Mouse (Mus musculus) Patski (cell line): ENCODE measurements around the gene Wdr89. TPM values are rescaled to one million over a fixed set of nuclear protein-coding genes. Genes with fewer than 3 reads are reported as not detected.

ENCODE experiments used
- ATAC-seq: fragments of 100-300 bp; one replicate; pipeline ENCODE4 v1.8.0; 2021
- CTCF ChIA-PET: fragments of 350-600 bp; sonication (Branson Sonifier 250); formaldehyde crosslinking; loops from one replicate; lab custom pipeline; 2022; ENCODE audit warnings: inconsistent platforms; lab: Charles Lee
- POLR2A ChIA-PET: fragments of 350-600 bp; sonication (Branson Sonifier 250); formaldehyde crosslinking; loops from one replicate; lab custom pipeline; 2022; ENCODE audit warnings: antibody characterized with exemption, inconsistent platforms; lab: Charles Lee
- DNase-seq: peaks from one replicate; pipeline ENCODE4 v3.0.0-alpha.2; 2011; ENCODE audit warnings: low read depth, low spot score
- H3K27me3 ChIP-seq: fragments of 371-371 bp; one replicate; pipeline ENCODE4 v1.5.1; 2021
- CTCF ChIP-seq: fragments of 100-300 bp; IDR thresholded peaks from one replicate; pipeline ENCODE4 v1.5.1; 2021
- in situ Hi-C: fragments of 300-500 bp; cut with MboI; formaldehyde crosslinking; loops from 3 replicates; pipeline ENCODE4 v1.11.1; 2018; ENCODE audit warnings: low pct_unique_long_range_greater_than_20kb, mixed read lengths
- polyA plus RNA-seq: library from polyadenylated mRNA; unstranded; gene quantifications from one replicate; pipeline ENCODE4 v1.2.3, GENCODE M21; 2021

Gene Wdr89
- polyA plus RNA-seq, 1 experiment from 2014 or later, result 21.5 TPM

GRCm38 (mm10) chr12:75670611-75671010 lies 1.3 kb upstream of the Wdr89 start:
- in situ Hi-C loops, result loop anchor here (10.0 kb wide), 1 partner anchor 104 kb away; no protein-coding TSS in a partner anchor
- H3K27me3 ChIP-seq, result no peaks in the 10 kb centered on the region
- ChIA-PET POLR2A (no interaction called here), CTCF (interaction anchor here (2.0 kb wide), 1 partner anchor 10 kb away, joined by 7 read pairs; no protein-coding TSS in a partner anchor)
- DNase-seq (no peak), ATAC-seq (no peak)
- no peak for TF ChIP-seq CTCF

DNA sequence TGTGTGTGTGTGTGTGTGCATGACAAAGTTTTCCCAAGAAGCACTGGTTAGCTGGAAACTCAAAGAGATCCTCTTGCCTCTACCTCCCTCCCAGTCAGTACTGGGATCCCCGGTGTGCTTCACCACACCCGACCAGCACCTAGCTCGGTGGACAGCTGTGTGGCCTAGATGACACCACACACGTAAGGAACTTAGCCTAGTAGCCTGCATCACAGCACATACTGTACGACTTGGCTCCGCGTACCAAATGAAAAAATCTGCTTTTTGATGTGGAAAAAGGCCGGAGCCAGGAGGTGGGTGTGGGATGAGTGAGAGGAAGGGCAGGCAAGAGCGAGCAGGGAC lies 450 bp downstream of the Wdr89 start:
- no peaks in the 10 kb centered on the region for H3K27me3 ChIP-seq
- in situ Hi-C loops, result no loop called here
- TF ChIP-seq CTCF, result no peak
- no peak for DNase-seq
- ATAC-seq, result peak; percentile 1
- ChIA-PET CTCF (interaction anchor here (1.2 kb wide), 1 partner anchor 146 kb away, joined by 3 read pairs; no protein-coding TSS in a partner anchor), POLR2A (interaction anchor here (1.5 kb wide), 1 partner anchor 24 kb away, joined by 4 read pairs; no protein-coding TSS in a partner anchor)

DNA sequence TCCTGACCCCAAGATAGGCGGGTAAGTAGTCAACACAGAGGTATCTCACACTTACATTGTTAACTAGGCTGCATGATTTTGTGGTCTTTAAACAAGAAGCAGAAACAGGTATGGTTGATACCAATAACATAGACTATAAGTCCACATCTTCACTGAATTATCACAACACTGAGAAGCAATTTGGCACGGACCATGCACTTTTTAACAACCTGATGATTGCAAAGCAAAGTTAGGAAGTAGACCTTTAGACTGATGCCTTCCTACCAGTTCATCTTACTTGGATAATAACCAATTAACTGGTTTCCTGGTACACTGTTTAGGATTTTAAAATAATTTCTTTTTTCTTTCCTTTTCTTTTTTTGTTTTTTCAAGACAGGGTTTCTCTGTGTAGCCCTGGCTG lies 1.1 kb downstream of the Wdr89 start:
- no peak for TF ChIP-seq CTCF
- ChIA-PET POLR2A (no interaction called here), CTCF (interaction anchor here (0.9 kb wide), 1 partner anchor 8 kb away, joined by 3 read pairs; no protein-coding TSS in a partner anchor)
- in situ Hi-C loops, result no loop called here
- H3K27me3 ChIP-seq, result no peaks in the 10 kb centered on the region
- DNase-seq, result no peak
- no peak for ATAC-seq

GRCm38 (mm10) chr12:75666939-75667338 lies 2.4 kb downstream of the Wdr89 start:
- TF ChIP-seq CTCF, result no peak
- ChIA-PET CTCF (no interaction called here), POLR2A (no interaction called here)
- no peaks in the 10 kb centered on the region for H3K27me3 ChIP-seq
- in situ Hi-C loops, result no loop called here
- DNase-seq, result no peak
- no peak for ATAC-seq

GRCm38 (mm10) chr12:75664516-75664810 lies 4.9 kb downstream of the Wdr89 start:
- DNase-seq, result no peak
- ATAC-seq, result no peak
- in situ Hi-C loops, result no loop called here
- H3K27me3 ChIP-seq, result no peaks in the 10 kb centered on the region
- ChIA-PET POLR2A (no interaction called here), CTCF (no interaction called here)
- no peak for TF ChIP-seq CTCF

DNA sequence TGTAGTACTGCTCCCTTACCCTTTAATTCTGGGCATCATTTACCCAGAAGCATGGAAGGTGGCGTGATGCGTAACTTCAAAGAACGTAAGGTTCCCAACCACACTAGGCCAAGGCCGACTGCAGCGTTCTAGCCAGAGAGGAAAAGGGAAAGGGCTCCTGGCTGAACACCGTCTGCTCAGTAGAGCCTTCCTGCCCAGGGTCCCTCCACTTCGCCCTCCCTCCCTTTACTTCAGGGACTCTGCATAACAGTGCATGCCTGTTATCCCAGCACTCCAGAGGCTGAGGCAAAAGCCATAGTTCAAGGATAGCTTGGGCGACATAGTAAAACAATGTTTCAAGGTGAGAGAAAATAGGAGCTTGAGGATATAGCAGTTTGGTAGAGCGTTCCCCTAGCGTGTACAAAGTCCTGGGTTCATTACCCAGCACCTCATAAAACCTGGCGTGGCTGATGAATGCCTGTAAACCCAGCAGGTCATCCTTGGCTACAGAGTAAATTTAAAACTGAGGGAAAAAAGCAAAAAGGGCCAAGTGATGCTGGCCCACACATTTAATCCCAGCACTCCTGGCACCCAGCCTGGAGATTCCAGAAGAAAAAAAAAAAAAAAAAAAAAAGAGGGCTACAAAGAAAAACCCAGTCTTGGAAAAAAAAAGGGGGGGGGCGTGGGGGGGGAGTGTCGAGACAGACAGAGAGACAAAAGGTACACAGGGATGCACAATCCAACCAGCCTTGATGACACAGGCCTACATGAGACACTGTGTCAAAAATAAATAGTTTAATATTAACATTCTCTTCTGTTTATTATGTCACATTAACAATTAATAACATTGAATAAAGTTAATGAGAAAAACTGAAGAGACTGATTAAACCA lies 5.5 kb downstream of the Wdr89 start:
- POLR2A ChIA-PET, result no interaction called here
- DNase-seq (peak; percentile 19), ATAC-seq (no peak)
- H3K27me3 ChIP-seq, result no peaks in the 10 kb centered on the region
- in situ Hi-C loops, result no loop called here
- CTCF ChIA-PET, result no interaction called here
- no peak for TF ChIP-seq CTCF

- no peak for TF ChIP-seq CTCF
- ChIA-PET POLR2A (interaction anchor here (0.6 to 0.7 kb wide), 2 partner anchors 61 to 475 kb away, joined by 3 read pairs; no protein-coding TSS in a partner anchor), CTCF (no interaction called here)
- ATAC-seq (no peak), DNase-seq (no peak)
- in situ Hi-C loops, result no loop called here
- no peaks in the 10 kb centered on the region for H3K27me3 ChIP-seq
Observed at GRCm38 (mm10) chr12:75662376-75662775, 7.0 kb downstream of the Wdr89 start.

GRCm38 (mm10) chr12:75658403-75658802 lies 10.9 kb downstream of the Wdr89 start:
- ChIA-PET CTCF (interaction anchor here (0.8 to 1.5 kb wide), 3 partner anchors 11 to 183 kb away, joined by 3 read pairs; partner anchors contain the start of gene Wdr89), POLR2A (interaction anchor here (1.0 kb wide), 1 partner anchor 198 kb away, joined by 4 read pairs; no protein-coding TSS in a partner anchor)
- ATAC-seq (no peak), DNase-seq (no peak)
- no peaks in the 10 kb centered on the region for H3K27me3 ChIP-seq
- no peak for TF ChIP-seq CTCF
- in situ Hi-C loops, result no loop called here

- TF ChIP-seq CTCF, result peak; percentile 54
- H3K27me3 ChIP-seq, result no peaks in the 10 kb centered on the region
- ATAC-seq, result no peak
- ChIA-PET CTCF (no interaction called here), POLR2A (no interaction called here)
- in situ Hi-C loops, result no loop called here
- DNase-seq, result no peak
Observed at GRCm38 (mm10) chr12:75656580-75656979, 12.8 kb downstream of the Wdr89 start.

GRCm38 (mm10) chr12:75654247-75654801 lies 15.0 kb downstream of the Wdr89 start:
- DNase-seq (no peak), ATAC-seq (no peak)
- H3K27me3 ChIP-seq, result no peaks in the 10 kb centered on the region
- in situ Hi-C loops, result no loop called here
- POLR2A ChIA-PET, result no interaction called here
- TF ChIP-seq CTCF, result no peak
- CTCF ChIA-PET, result no interaction called here

DNA sequence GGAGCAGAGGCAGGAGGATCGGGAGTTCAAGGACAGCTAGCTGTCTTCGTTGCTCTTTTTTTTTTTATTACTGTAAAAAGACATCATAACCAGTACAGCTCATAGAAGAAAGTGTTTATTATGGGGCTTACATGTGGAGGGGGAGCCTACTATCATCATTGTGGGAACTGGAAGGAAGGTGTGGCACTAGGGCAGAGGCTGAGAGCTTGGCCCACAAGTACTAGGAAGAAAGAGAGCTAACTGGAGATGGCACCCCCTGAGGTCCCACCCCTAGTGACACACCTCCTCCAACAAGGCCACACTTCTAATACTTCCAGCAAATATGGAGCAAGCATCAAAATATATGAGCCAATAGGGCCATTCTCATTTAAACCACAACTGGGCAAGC lies 19.6 kb downstream of the Wdr89 start:
- no peak for ATAC-seq
- ChIA-PET CTCF (no interaction called here), POLR2A (interaction anchor here (0.7 kb wide), 1 partner anchor 246 kb away, joined by 6 read pairs; no protein-coding TSS in a partner anchor)
- no peak for TF ChIP-seq CTCF
- DNase-seq, result no peak
- in situ Hi-C loops, result loop anchor here (25.0 kb wide), 1 partner anchor 1337 kb away; the partner anchor contains the start of gene Gm11042
- no peaks in the 10 kb centered on the region for H3K27me3 ChIP-seq
